Comparison of ENCODE assay signal across 10 mouse cellular contexts in the genomic region with DNA sequence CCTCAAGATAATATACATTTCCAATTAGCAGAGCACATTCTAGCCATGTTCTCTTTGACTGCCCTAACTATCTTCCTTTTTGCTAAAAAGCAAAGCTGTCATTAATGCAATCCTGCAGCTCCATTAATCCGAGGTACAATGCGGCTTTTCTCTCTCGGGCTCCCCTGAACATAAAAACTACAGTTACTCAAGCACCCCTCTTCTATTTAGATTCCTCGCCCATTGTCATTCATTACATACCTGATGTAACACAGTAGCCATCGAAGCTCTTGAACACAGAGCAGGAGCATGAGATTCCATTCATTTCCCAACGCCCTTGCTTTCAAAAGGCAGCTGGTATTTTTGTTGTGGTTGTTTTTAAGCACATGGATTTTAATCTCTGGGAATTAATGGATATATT.
DNase-seq lines count a peak whose midpoint lies in the region; ATAC-seq and TF ChIP-seq lines count a peak whose summit lies in the region.
"Had no signal": no experiment of that assay in that cellular context is flagged by ENCODE, and none has a peak within 500 bp of the region (broad histone marks: within the 10 kb centered on the region; RNA-seq: fewer than 3 reads in every experiment).

No protein-coding gene starts in this region.

- 32% methylated on average over 6 of the region's 6 CpGs for WGBS in heart, embryonic 15.5 days
- 4% methylated on average over 6 of the region's 6 CpGs for WGBS in midbrain, embryonic 11.5 days

- no peak for ATAC-seq in heart, embryonic 15.5 days (replicated peaks; ENCODE audit: insufficient number of reproducible peaks, insufficient read depth, low FRiP score, low read depth)
- peak; percentile 23 for ATAC-seq in midbrain, embryonic 11.5 days (ENCODE audit: low FRiP score)

- H3K4me2 ChIP-seq in heart, embryonic 15.5 days: peak overlapping the region; percentile 66
- H3K4me2 ChIP-seq in midbrain, embryonic 11.5 days: peak overlapping the region; percentile 59

- H3K27me3 ChIP-seq in heart, embryonic 15.5 days: no peaks in the 10 kb centered on the region
- no peaks in the 10 kb centered on the region for H3K27me3 ChIP-seq in midbrain, embryonic 11.5 days (ENCODE audit: control insufficient read depth, insufficient read depth, low read length)

- intact Hi-C loops in gastrocnemius, adult 2 months (cut with DNase I): loop anchor here (5.0 kb wide), 1 partner anchor 215 kb away; no protein-coding TSS in a partner anchor

- peaks cover 22% of the 10 kb centered on the region for H3K4me1 ChIP-seq in heart, embryonic 15.5 days (replicated peaks)
- H3K4me1 ChIP-seq in midbrain, embryonic 11.5 days (ENCODE audit: control insufficient read depth, insufficient read depth, low read length): peaks cover 21% of the 10 kb centered on the region
- H3K4me1 ChIP-seq: liver, embryonic 13.5 days had no signal

- H3K9me3 ChIP-seq in heart, embryonic 15.5 days (replicated peaks): no peaks in the 10 kb centered on the region
- no peaks in the 10 kb centered on the region; the same call in 1 of the 2 replicates for H3K9me3 ChIP-seq in midbrain, embryonic 11.5 days (ENCODE audit: control insufficient read depth, low read length)
- H3K9me3 ChIP-seq: liver, embryonic 13.5 days had no signal

- H3K9ac ChIP-seq in heart, embryonic 15.5 days: no peak overlapping the region
- H3K9ac ChIP-seq in midbrain, embryonic 11.5 days (ENCODE audit: low read length): peak overlapping the region; percentile 68
- H3K9ac ChIP-seq: liver, embryonic 13.5 days had no signal

- no peak for TF ChIP-seq CTCF in gastrocnemius, adult 2 months (IDR thresholded peaks at IDR 0.05)

- H3K27ac ChIP-seq in heart, embryonic 15.5 days: peak overlapping the region; percentile 84
- peak overlapping the region; percentile 98 for H3K27ac ChIP-seq in midbrain, embryonic 11.5 days (ENCODE audit: low read depth, low read length)
- H3K27ac ChIP-seq in gastrocnemius, adult 2 months: no peak overlapping the region
- H3K27ac ChIP-seq: liver, embryonic 13.5 days had no signal

- H3K36me3 ChIP-seq in heart, embryonic 15.5 days: no peaks in the 10 kb centered on the region
- no peaks in the 10 kb centered on the region for H3K36me3 ChIP-seq in midbrain, embryonic 11.5 days (ENCODE audit: control insufficient read depth, insufficient read depth, low read length)
- H3K36me3 ChIP-seq: liver, embryonic 13.5 days had no signal

- H3K4me3 ChIP-seq in heart, embryonic 15.5 days: peak overlapping the region; percentile 47
- H3K4me3 ChIP-seq in midbrain, embryonic 11.5 days (ENCODE audit: low read depth, low read length): peak overlapping the region; percentile 26; the same call in 1 of the 2 replicates
- no peak overlapping the region for H3K4me3 ChIP-seq in gastrocnemius, adult 2 months

- DNase-seq in heart, postnatal 4 days: no peak
- peak; percentile 18 for DNase-seq in WW6 (ENCODE audit: low read depth, low spot score)
- DNase-seq in forelimb bud, embryonic 11.5 days (ENCODE audit: low read depth, low spot score): peak; percentile 3
- no peak for DNase-seq in midbrain, embryonic 11.5 days (ENCODE audit: low spot score, missing footprints)
- DNase-seq in urinary bladder, postnatal 25 days (ENCODE audit: low spot score): no peak
- DNase-seq in urinary bladder, postnatal 10 days (ENCODE audit: low spot score): no peak
- DNase-seq in gastrocnemius, adult 2 months: no peak
- DNase-seq: gastrocnemius, postnatal 10 days; liver, embryonic 13.5 days had no signal

Comparison
In these comparisons a context has a peak if more than half of its experiments do, and no peak if none do; other contexts are left out.
1. DNase-seq: peak in WW6 (single experiment) and forelimb bud, embryonic 11.5 days (single experiment); none in heart, postnatal 4 days (single experiment), midbrain, embryonic 11.5 days (single experiment), urinary bladder, postnatal 25 days (single experiment), urinary bladder, postnatal 10 days (single experiment) and gastrocnemius, adult 2 months (single experiment).